Mouse (Mus musculus): ENCODE measurements around the gene Olfr1113. TPM values are rescaled to one million over a fixed set of nuclear protein-coding genes. Genes with fewer than 3 reads are reported as not detected.

Gene Olfr1113
- total RNA-seq (2023): not detected

GRCm38 (mm10) chr2:87208670-87209069 lies at the start of gene Olfr1113:
TSS of gene Olfr1113 (plus strand) at chr2:87208970.

DNA sequence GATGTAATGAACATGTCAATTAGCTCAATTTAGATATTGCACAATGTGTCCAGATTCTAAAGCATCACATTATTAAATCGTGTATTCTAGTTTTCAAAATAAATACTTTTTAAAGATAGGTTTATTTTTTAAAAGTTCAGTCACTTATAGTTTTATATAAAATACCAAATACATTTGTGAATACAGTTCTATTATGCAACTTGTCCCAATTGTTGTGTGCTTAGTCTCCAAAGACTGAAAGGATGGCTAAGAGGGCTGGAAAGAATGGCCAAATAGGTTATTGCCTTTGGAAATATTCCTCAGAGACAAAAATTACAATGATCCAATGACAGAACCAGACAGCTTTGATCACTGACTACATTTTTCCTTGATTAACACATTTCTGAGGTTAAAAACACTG lies 21.3 kb upstream of the Olfr1113 start, which contains the start of gene Olfr1112:
Olfr1112 (plus strand) TSS at position 301 of the 400 bp plus-strand sequence.

DNA sequence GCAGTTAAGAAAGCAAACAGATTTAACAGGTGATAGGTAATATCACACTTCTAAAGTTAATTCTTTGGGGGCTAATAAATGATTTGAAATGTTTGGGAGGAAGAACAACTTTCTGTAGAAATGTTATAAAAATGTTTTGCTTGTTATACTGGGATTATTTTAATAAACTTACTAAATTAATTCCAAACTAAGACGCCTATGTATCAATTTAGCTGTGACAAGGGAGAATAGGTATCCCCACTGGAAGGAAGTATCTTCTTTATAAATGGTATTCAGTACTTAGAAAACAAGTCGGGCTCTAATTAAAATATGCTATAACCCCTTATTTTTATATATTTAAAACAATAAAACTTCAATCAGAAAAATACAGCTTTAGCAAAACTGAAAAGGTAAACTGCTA lies 38.9 kb downstream of the Olfr1113 start, which contains the start of gene Olfr1115:
Olfr1115 (plus strand) TSS at position 301 of the 400 bp plus-strand sequence.

Other genes with a start within 250 kb of the Olfr1113 start
- not detected for gene Olfr1099, start 248.3 kb upstream of the Olfr1113 start, total RNA-seq (2023)
- not detected for gene Olfr1100, start 229.0 kb upstream of the Olfr1113 start, total RNA-seq (2023)
- gene Olfr1101, start 217.7 kb upstream of the Olfr1113 start, total RNA-seq (2023): not detected
- not detected for gene Olfr1102, start 210.6 kb upstream of the Olfr1113 start, total RNA-seq (2023)
- gene Olfr1104, start 181.9 kb upstream of the Olfr1113 start, total RNA-seq (2023): not detected
- not detected for gene Olfr1105, start 172.4 kb upstream of the Olfr1113 start, total RNA-seq (2023)
- not detected for gene Olfr1106, start 156.7 kb upstream of the Olfr1113 start, total RNA-seq (2023)
- not detected for gene Olfr1107, start 133.2 kb upstream of the Olfr1113 start, total RNA-seq (2023)
- gene Olfr1109, start 113.0 kb upstream of the Olfr1113 start, total RNA-seq (2023): not detected
- not detected for gene Olfr259, start 94.4 kb upstream of the Olfr1113 start, total RNA-seq (2023)
- gene Olfr1110, start 68.7 kb upstream of the Olfr1113 start, total RNA-seq (2023): not detected
- not detected for gene Olfr1111, start 56.3 kb upstream of the Olfr1113 start, total RNA-seq (2023)
- not detected for gene Olfr1112, start 21.2 kb upstream of the Olfr1113 start, total RNA-seq (2023)
- gene Olfr1115, start 39.0 kb downstream of the Olfr1113 start, total RNA-seq (2023): not detected
- gene Olfr1116, start 58.6 kb downstream of the Olfr1113 start, total RNA-seq (2023): not detected
- not detected for gene Olfr1118, start 98.6 kb downstream of the Olfr1113 start, total RNA-seq (2023)
- gene Olfr1120, start 145.8 kb downstream of the Olfr1113 start, total RNA-seq (2023): not detected
- not detected for gene Olfr1121, start 160.9 kb downstream of the Olfr1113 start, total RNA-seq (2023)
- not detected for gene Olfr1122, start 176.9 kb downstream of the Olfr1113 start, total RNA-seq (2023)
- not detected for gene Olfr1123, start 207.7 kb downstream of the Olfr1113 start, total RNA-seq (2023)
- gene Olfr1124, start 221.3 kb downstream of the Olfr1113 start, total RNA-seq (2023): not detected
- gene Olfr1126, start 245.0 kb downstream of the Olfr1113 start, total RNA-seq (2023): not detected

Measured in B cell, adult 67 days (primary cell).